Mouse (Mus musculus) neural tube, embryonic 15.5 days (tissue): ENCODE measurements around the gene Fam107b. TPM values are rescaled to one million over a fixed set of nuclear protein-coding genes. Genes with fewer than 3 reads are reported as not detected.

Experiments
- ATAC-seq: fragments of 200-750 bp; cut with Nextera tagmentation; 2 replicates; pipeline ENCODE4 v1.8.0; 2017; ENCODE audit warnings: mild to moderate bottlenecking, moderate TSS enrichment, moderate library complexity; ENCODE audit not compliant: low FRiP score
- H3K27ac ChIP-seq: fragments of 300-500 bp; sonication (generic); replicated peaks from 2 replicates; pipeline ENCODE4 v1.5.1; 2015; ENCODE audit warnings: mild to moderate bottlenecking, inconsistent platforms
- H3K27me3 ChIP-seq: fragments of 300-500 bp; sonication (generic); replicated peaks from 2 replicates; pipeline ENCODE4 v1.6.1; 2015; ENCODE audit warnings: inconsistent platforms
- H3K36me3 ChIP-seq: fragments of 300-500 bp; sonication (generic); 2 replicates; pipeline ENCODE4 v1.6.1; 2015; ENCODE audit warnings: inconsistent platforms
- H3K4me1 ChIP-seq: fragments of 300-500 bp; sonication (generic); 2 replicates; pipeline ENCODE4 v1.6.1; 2015; ENCODE audit warnings: inconsistent platforms
- H3K4me2 ChIP-seq: fragments of 300-500 bp; sonication (generic); 2 replicates; pipeline ENCODE4 v1.6.1; 2015; ENCODE audit warnings: inconsistent platforms, mild to moderate bottlenecking, moderate library complexity
- H3K4me3 ChIP-seq: fragments of 300-500 bp; sonication (generic); replicated peaks from 2 replicates; pipeline ENCODE4 v1.5.1; 2015; ENCODE audit warnings: mild to moderate bottlenecking, inconsistent platforms
- H3K9ac ChIP-seq: fragments of 300-500 bp; sonication (generic); replicated peaks from 2 replicates; pipeline ENCODE4 v1.6.1; 2015; ENCODE audit warnings: mild to moderate bottlenecking, inconsistent platforms
- H3K9me3 ChIP-seq: fragments of 300-500 bp; sonication (generic); replicated peaks from 2 replicates; pipeline ENCODE4 v1.6.1; 2016; ENCODE audit warnings: inconsistent platforms
- WGBS: fragments of 180-500 bp; shearing (Covaris S2); methylation state at CpG from one replicate; pipeline ENCODE4 v1.1.7; 2015; ENCODE audit warnings: mixed read lengths; 5-methylcytosine and 5-hydroxymethylcytosine counted together
- polyA plus RNA-seq: library from polyadenylated mRNA; unstranded; fragments of >200 nt; fragmentation: Nextera tagmentation; extraction: Ambion mirVana; gene quantifications from 2 replicates; pipeline ENCODE4 v1.2.1, GENCODE M21; 2015

The Fam107b gene
- polyA plus RNA-seq, 1 experiment from 2014 or later: 22.4 TPM

- ATAC-seq: no peak
- Histone ChIP-seq H3K36me3 (no peaks in the 10 kb centered on the region), H3K4me3 (no peak overlapping the region), H3K4me1 (no peaks in the 10 kb centered on the region), H3K4me2 (no peak overlapping the region), H3K27me3 (no peaks in the 10 kb centered on the region), H3K27ac (no peak overlapping the region), H3K9me3 (no peaks in the 10 kb centered on the region), H3K9ac (no peak overlapping the region)
- 83% methylated on average over 4 of the region's 4 CpGs for WGBS
Observed at GRCm38 (mm10) chr2:3645741-3646140, 75.5 kb downstream of the Fam107b start.

GRCm38 (mm10) chr2:3649171-3649570, 78.9 kb downstream of the Fam107b start:
- H3K36me3 ChIP-seq: no peaks in the 10 kb centered on the region
- H3K4me3 ChIP-seq: no peak overlapping the region
- H3K4me1 ChIP-seq: no peaks in the 10 kb centered on the region
- H3K4me2 ChIP-seq: no peak overlapping the region
- no peaks in the 10 kb centered on the region for H3K9me3 ChIP-seq
- H3K27me3 ChIP-seq: no peaks in the 10 kb centered on the region
- no peak for ATAC-seq
- no peak overlapping the region for H3K27ac ChIP-seq
- 85% methylated on average over 5 of the region's 5 CpGs for WGBS
- no peak overlapping the region for H3K9ac ChIP-seq

- Histone ChIP-seq H3K27me3 (no peaks in the 10 kb centered on the region), H3K9ac (no peak overlapping the region), H3K9me3 (no peaks in the 10 kb centered on the region), H3K4me2 (no peak overlapping the region), H3K36me3 (no peaks in the 10 kb centered on the region), H3K27ac (no peak overlapping the region), H3K4me3 (no peak overlapping the region), H3K4me1 (no peaks in the 10 kb centered on the region)
- no peak for ATAC-seq
Observed at GRCm38 (mm10) chr2:3654606-3655005, 84.3 kb downstream of the Fam107b start.

- no peaks in the 10 kb centered on the region for H3K9me3 ChIP-seq
- H3K9ac ChIP-seq: no peak overlapping the region
- H3K4me2 ChIP-seq: no peak overlapping the region
- H3K4me3 ChIP-seq: no peak overlapping the region
- H3K27ac ChIP-seq: no peak overlapping the region
- 90% methylated on average over 3 of the region's 3 CpGs for WGBS
- no peaks in the 10 kb centered on the region for H3K27me3 ChIP-seq
- no peaks in the 10 kb centered on the region for H3K36me3 ChIP-seq
- no peaks in the 10 kb centered on the region for H3K4me1 ChIP-seq
- no peak for ATAC-seq
Observed at GRCm38 (mm10) chr2:3656091-3656490, 85.8 kb downstream of the Fam107b start.

- H3K27me3 ChIP-seq: no peaks in the 10 kb centered on the region
- ATAC-seq: no peak
- 89% methylated on average over 6 of the region's 6 CpGs for WGBS
- no peaks in the 10 kb centered on the region for H3K4me1 ChIP-seq
- H3K9me3 ChIP-seq: no peaks in the 10 kb centered on the region
- no peaks in the 10 kb centered on the region for H3K36me3 ChIP-seq
- no peak overlapping the region for H3K9ac ChIP-seq
- H3K4me3 ChIP-seq: no peak overlapping the region
- no peak overlapping the region for H3K27ac ChIP-seq
- H3K4me2 ChIP-seq: no peak overlapping the region
Observed at GRCm38 (mm10) chr2:3656834-3657233, 86.5 kb downstream of the Fam107b start.

- H3K4me1 ChIP-seq: no peaks in the 10 kb centered on the region
- no peaks in the 10 kb centered on the region for H3K9me3 ChIP-seq
- H3K36me3 ChIP-seq: no peaks in the 10 kb centered on the region
- ATAC-seq: no peak
- H3K9ac ChIP-seq: no peak overlapping the region
- no peak overlapping the region for H3K4me3 ChIP-seq
- H3K4me2 ChIP-seq: no peak overlapping the region
- no peak overlapping the region for H3K27ac ChIP-seq
- 84% methylated on average over 5 of the region's 5 CpGs for WGBS
- no peaks in the 10 kb centered on the region for H3K27me3 ChIP-seq
Observed at GRCm38 (mm10) chr2:3657376-3657775, 87.1 kb downstream of the Fam107b start.

GRCm38 (mm10) chr2:3657811-3658730, 87.8 kb downstream of the Fam107b start:
- no peaks in the 10 kb centered on the region for H3K27me3 ChIP-seq
- H3K36me3 ChIP-seq: no peaks in the 10 kb centered on the region
- 76% methylated on average over 9 of the region's 11 CpGs for WGBS
- H3K27ac ChIP-seq: no peak overlapping the region
- H3K4me3 ChIP-seq: no peak overlapping the region
- no peak overlapping the region for H3K4me2 ChIP-seq
- no peak overlapping the region for H3K9ac ChIP-seq
- no peaks in the 10 kb centered on the region for H3K9me3 ChIP-seq
- H3K4me1 ChIP-seq: no peaks in the 10 kb centered on the region
- no peak for ATAC-seq

GRCm38 (mm10) chr2:3658900-3659299, 88.6 kb downstream of the Fam107b start:
- Histone ChIP-seq H3K4me1 (no peaks in the 10 kb centered on the region), H3K9me3 (no peaks in the 10 kb centered on the region), H3K4me3 (no peak overlapping the region), H3K36me3 (no peaks in the 10 kb centered on the region), H3K4me2 (no peak overlapping the region), H3K27ac (no peak overlapping the region), H3K9ac (no peak overlapping the region), H3K27me3 (no peaks in the 10 kb centered on the region)
- no peak for ATAC-seq
- WGBS: 39% methylated on average over 4 of the region's 4 CpGs

- Histone ChIP-seq H3K9ac (no peak overlapping the region), H3K9me3 (no peaks in the 10 kb centered on the region), H3K36me3 (no peaks in the 10 kb centered on the region), H3K4me1 (no peaks in the 10 kb centered on the region), H3K4me3 (no peak overlapping the region), H3K4me2 (no peak overlapping the region), H3K27me3 (no peaks in the 10 kb centered on the region), H3K27ac (no peak overlapping the region)
- ATAC-seq: no peak
- 62% methylated on average over 5 of the region's 5 CpGs for WGBS
Observed at GRCm38 (mm10) chr2:3659300-3659910, 89.1 kb downstream of the Fam107b start.

- Histone ChIP-seq H3K4me3 (no peak overlapping the region), H3K27me3 (no peaks in the 10 kb centered on the region), H3K27ac (no peak overlapping the region), H3K36me3 (no peaks in the 10 kb centered on the region), H3K4me1 (no peaks in the 10 kb centered on the region), H3K9me3 (no peaks in the 10 kb centered on the region), H3K9ac (no peak overlapping the region), H3K4me2 (no peak overlapping the region)
- no peak for ATAC-seq
- 69% methylated on average over 6 of the region's 6 CpGs for WGBS
Observed at GRCm38 (mm10) chr2:3664086-3664485, 93.8 kb downstream of the Fam107b start.

- no peak overlapping the region for H3K4me3 ChIP-seq
- no peaks in the 10 kb centered on the region for H3K27me3 ChIP-seq
- ATAC-seq: no peak
- 74% methylated on average over 3 of the region's 3 CpGs for WGBS
- no peaks in the 10 kb centered on the region for H3K36me3 ChIP-seq
- no peak overlapping the region for H3K4me2 ChIP-seq
- no peaks in the 10 kb centered on the region for H3K4me1 ChIP-seq
- no peaks in the 10 kb centered on the region for H3K9me3 ChIP-seq
- H3K27ac ChIP-seq: no peak overlapping the region
- no peak overlapping the region for H3K9ac ChIP-seq
Observed at GRCm38 (mm10) chr2:3668682-3669081, 98.4 kb downstream of the Fam107b start.

- no peaks in the 10 kb centered on the region for H3K4me1 ChIP-seq
- H3K4me3 ChIP-seq: no peak overlapping the region
- no peak overlapping the region for H3K4me2 ChIP-seq
- H3K9me3 ChIP-seq: no peaks in the 10 kb centered on the region
- H3K36me3 ChIP-seq: no peaks in the 10 kb centered on the region
- 33% methylated on average over 2 of the region's 2 CpGs for WGBS
- H3K9ac ChIP-seq: no peak overlapping the region
- ATAC-seq: no peak
- H3K27ac ChIP-seq: no peak overlapping the region
- no peaks in the 10 kb centered on the region for H3K27me3 ChIP-seq
Observed at GRCm38 (mm10) chr2:3669646-3670045, 99.4 kb downstream of the Fam107b start.
